Mouse (Mus musculus) stomach, embryonic 14.5 days (tissue): ENCODE measurements around the gene Klhl7. TPM values are rescaled to one million over a fixed set of nuclear protein-coding genes. Genes with fewer than 3 reads are reported as not detected.
A peak's percentile ranks its signal among the peaks of the same experiment; 100 is the strongest.

Source experiments
- ATAC-seq: fragments of 200-750 bp; cut with Nextera tagmentation; 2 replicates; pipeline ENCODE4 v1.8.0; 2017; ENCODE audit warnings: low read depth, moderate TSS enrichment; ENCODE audit not compliant: insufficient number of reproducible peaks, insufficient read depth, low FRiP score
- H3K27ac ChIP-seq: fragments of 300-500 bp; sonication (generic); 2 replicates; pipeline ENCODE4 v1.5.1; 2014; ENCODE audit warnings: mild to moderate bottlenecking, low read length, moderate library complexity, mixed read lengths
- H3K27me3 ChIP-seq: fragments of 300-500 bp; sonication (generic); 2 replicates; pipeline ENCODE4 v1.6.1; 2014; ENCODE audit warnings: low read length, control low read depth, mixed read lengths; ENCODE audit not compliant: control insufficient read depth, insufficient read depth
- H3K36me3 ChIP-seq: fragments of 300-500 bp; sonication (generic); 2 replicates; pipeline ENCODE4 v1.6.1; 2014; ENCODE audit warnings: mild to moderate bottlenecking, control low read depth, low read length, moderate library complexity, mixed read lengths; ENCODE audit not compliant: control insufficient read depth, insufficient read depth
- H3K4me1 ChIP-seq: fragments of 300-500 bp; sonication (generic); 2 replicates; pipeline ENCODE4 v1.6.1; 2014; ENCODE audit warnings: low read length, control low read depth, mixed read lengths; ENCODE audit not compliant: control insufficient read depth, insufficient read depth
- H3K4me2 ChIP-seq: fragments of 300-500 bp; sonication (generic); replicated peaks from 2 replicates; pipeline ENCODE4 v1.6.1; 2014; ENCODE audit warnings: low read depth, low read length, control low read depth
- H3K4me3 ChIP-seq: fragments of 300-500 bp; sonication (generic); 2 replicates; pipeline ENCODE4 v1.5.1; 2014; ENCODE audit warnings: low read depth, low read length, control low read depth
- H3K9ac ChIP-seq: fragments of 300-500 bp; sonication (generic); replicated peaks from 2 replicates; pipeline ENCODE4 v1.6.1; 2014; ENCODE audit warnings: low read depth, mild to moderate bottlenecking, control low read depth, low read length, moderate library complexity, mixed read lengths
- H3K9me3 ChIP-seq: fragments of 300-500 bp; sonication (generic); 2 replicates; pipeline ENCODE4 v1.6.1; 2016; ENCODE audit warnings: low read depth, low read length, control low read depth; ENCODE audit not compliant: control insufficient read depth
- WGBS: fragments of 180-500 bp; shearing (Covaris S2); extraction: QIAGEN DNeasy Blood & Tissue Kit; methylation state at CpG from one replicate; pipeline ENCODE4 v1.1.7; 2014; 5-methylcytosine and 5-hydroxymethylcytosine counted together
- polyA plus RNA-seq: library from polyadenylated mRNA; unstranded; fragments of >200 nt; fragmentation: Nextera tagmentation; extraction: Ambion mirVana; gene quantifications from 2 replicates; pipeline ENCODE4 v1.2.1, GENCODE M21; 2014

The Klhl7 gene
- polyA plus RNA-seq, 1 experiment from 2014 or later, result 56.1 TPM

GRCm38 (mm10) chr5:24063545-24063944 is 36.9 kb upstream of the Klhl7 start:
- Histone ChIP-seq H3K27me3 (no peaks in the 10 kb centered on the region), H3K4me2 (no peak overlapping the region), H3K4me1 (no peaks in the 10 kb centered on the region), H3K9ac (no peak overlapping the region), H3K4me3 (no peak overlapping the region), H3K36me3 (no peaks in the 10 kb centered on the region), H3K27ac (no peak overlapping the region), H3K9me3 (no peaks in the 10 kb centered on the region)
- WGBS, result 70% methylated on average over 4 of the region's 4 CpGs
- ATAC-seq, result no peak

GRCm38 (mm10) chr5:24068955-24069354 is 31.4 kb upstream of the Klhl7 start:
- Histone ChIP-seq H3K27ac (no peak overlapping the region), H3K4me3 (no peak overlapping the region), H3K36me3 (no peaks in the 10 kb centered on the region), H3K9me3 (no peaks in the 10 kb centered on the region), H3K9ac (no peak overlapping the region), H3K4me1 (no peaks in the 10 kb centered on the region), H3K4me2 (no peak overlapping the region), H3K27me3 (no peaks in the 10 kb centered on the region)
- ATAC-seq, result no peak
- 74% methylated on average over 6 of the region's 6 CpGs for WGBS

- Histone ChIP-seq H3K4me2 (no peak overlapping the region), H3K4me3 (no peak overlapping the region), H3K9ac (no peak overlapping the region), H3K27ac (no peak overlapping the region), H3K4me1 (no peaks in the 10 kb centered on the region), H3K36me3 (no peaks in the 10 kb centered on the region), H3K9me3 (no peaks in the 10 kb centered on the region), H3K27me3 (no peaks in the 10 kb centered on the region)
- 74% methylated on average over 6 of the region's 6 CpGs for WGBS
- ATAC-seq, result no peak
Observed at GRCm38 (mm10) chr5:24072031-24072430, 28.4 kb upstream of the Klhl7 start.

DNA sequence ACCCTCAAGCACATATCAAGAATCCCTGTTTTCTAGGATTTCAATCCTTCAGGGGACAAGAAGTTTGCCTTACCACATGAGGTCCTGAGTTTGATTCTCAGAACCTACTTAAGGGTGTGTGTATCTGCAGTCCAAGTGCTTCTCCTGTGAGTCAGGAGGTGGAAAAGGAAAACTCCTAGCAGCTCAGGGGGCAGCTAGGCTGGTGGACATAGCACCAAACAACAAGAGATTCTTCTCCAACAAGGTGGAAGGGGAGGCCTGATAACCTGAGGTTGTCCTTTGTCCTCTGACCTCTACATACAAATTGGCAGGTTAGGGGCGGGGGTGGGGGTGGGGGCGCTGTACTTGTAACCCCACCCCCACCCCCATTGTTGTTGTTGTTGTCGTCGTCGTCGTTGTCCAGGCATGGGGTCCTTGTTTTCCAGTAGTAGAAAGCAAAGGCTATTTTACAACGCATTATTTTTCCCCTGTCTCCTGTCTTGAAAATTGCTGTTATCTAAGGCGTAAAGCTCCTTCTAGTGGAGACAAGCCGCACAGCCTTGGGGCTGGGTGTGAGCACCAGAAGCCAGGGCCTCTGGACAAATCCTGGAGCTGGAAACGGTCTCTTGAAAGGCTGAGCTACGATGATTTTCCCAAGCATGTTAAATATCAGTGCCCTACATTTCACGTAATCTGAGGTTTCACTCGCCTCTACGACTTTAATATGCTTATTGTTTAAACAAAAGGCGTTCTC is 23.3 kb upstream of the Klhl7 start:
- H3K27me3 ChIP-seq, result no peaks in the 10 kb centered on the region
- peak overlapping the region; percentile 16 for H3K4me3 ChIP-seq
- peak overlapping the region; percentile 39 for H3K4me2 ChIP-seq
- H3K36me3 ChIP-seq, result no peaks in the 10 kb centered on the region
- WGBS, result under 1% methylated on average over 15 of the region's 15 CpGs
- no peaks in the 10 kb centered on the region for H3K4me1 ChIP-seq
- H3K9me3 ChIP-seq, result no peaks in the 10 kb centered on the region
- no peak overlapping the region for H3K27ac ChIP-seq
- H3K9ac ChIP-seq, result no peak overlapping the region
- peak; percentile 75; the same call in 1 of the 2 replicates for ATAC-seq

DNA sequence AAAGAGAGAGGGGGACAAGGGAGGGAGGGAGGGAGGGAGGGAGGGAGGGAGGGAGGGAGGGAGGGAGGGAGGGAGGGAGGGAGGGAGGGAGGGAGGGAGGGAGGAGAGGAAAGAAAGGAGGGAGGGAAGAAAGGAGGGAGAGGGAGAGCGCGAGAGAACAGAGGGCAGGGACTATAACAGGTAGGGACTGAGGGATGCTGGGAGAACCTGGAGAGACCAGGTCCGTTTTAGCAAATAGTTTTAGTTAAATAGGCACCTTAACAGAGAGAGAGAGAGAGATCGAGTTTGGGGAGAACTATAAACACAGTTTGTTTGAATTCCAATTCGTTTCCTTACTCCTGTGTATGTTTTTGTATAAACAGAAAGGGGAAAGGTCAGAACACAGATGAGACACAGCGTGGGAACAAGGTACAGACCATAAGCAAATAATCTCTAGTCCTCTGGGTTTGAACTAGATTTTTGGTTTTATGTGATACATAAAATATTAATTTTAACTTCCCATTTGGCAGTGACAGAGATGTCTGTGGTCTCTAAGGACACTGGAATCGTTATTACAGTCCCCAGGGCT is 22.6 kb upstream of the Klhl7 start:
- Histone ChIP-seq H3K4me3 (peak overlapping the region; percentile 16; the same call in 1 of the 2 replicates), H3K9me3 (no peaks in the 10 kb centered on the region), H3K27me3 (no peaks in the 10 kb centered on the region), H3K4me2 (peak overlapping the region; percentile 39; the same call in 1 of the 2 replicates), H3K36me3 (no peaks in the 10 kb centered on the region), H3K9ac (no peak overlapping the region), H3K27ac (no peak overlapping the region), H3K4me1 (no peaks in the 10 kb centered on the region)
- WGBS, result 7% methylated on average over 7 of the region's 7 CpGs
- no peak for ATAC-seq

GRCm38 (mm10) chr5:24078420-24079179 is 21.8 kb upstream of the Klhl7 start:
- no peak overlapping the region for H3K9ac ChIP-seq
- no peak overlapping the region for H3K4me3 ChIP-seq
- H3K36me3 ChIP-seq, result no peaks in the 10 kb centered on the region
- no peaks in the 10 kb centered on the region for H3K27me3 ChIP-seq
- no peak for ATAC-seq
- no peak overlapping the region for H3K27ac ChIP-seq
- H3K4me1 ChIP-seq, result no peaks in the 10 kb centered on the region
- H3K4me2 ChIP-seq, result no peak overlapping the region
- WGBS, result 73% methylated on average over 7 of the region's 7 CpGs
- H3K9me3 ChIP-seq, result no peaks in the 10 kb centered on the region

DNA sequence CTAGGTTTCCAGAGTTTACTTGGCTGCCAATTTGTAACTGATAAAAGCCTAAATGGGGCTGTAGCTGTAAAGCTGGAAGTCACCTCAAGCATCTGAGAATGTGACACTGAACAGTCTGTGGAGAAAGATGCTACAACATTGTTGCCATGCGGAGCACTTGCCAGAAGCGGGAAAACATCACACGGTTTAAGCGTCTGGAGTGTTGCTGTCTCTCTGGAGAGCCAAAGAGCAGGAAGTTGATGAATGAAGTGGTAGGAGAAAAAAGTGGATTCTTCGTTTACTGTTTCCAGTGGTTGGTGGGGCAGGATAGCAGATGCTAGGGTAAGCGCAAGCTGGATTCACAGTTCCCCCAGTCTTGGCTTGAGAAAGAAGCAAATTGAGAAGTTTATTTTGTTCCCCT is 19.6 kb upstream of the Klhl7 start:
- no peaks in the 10 kb centered on the region for H3K27me3 ChIP-seq
- H3K9ac ChIP-seq, result no peak overlapping the region
- no peak for ATAC-seq

DNA sequence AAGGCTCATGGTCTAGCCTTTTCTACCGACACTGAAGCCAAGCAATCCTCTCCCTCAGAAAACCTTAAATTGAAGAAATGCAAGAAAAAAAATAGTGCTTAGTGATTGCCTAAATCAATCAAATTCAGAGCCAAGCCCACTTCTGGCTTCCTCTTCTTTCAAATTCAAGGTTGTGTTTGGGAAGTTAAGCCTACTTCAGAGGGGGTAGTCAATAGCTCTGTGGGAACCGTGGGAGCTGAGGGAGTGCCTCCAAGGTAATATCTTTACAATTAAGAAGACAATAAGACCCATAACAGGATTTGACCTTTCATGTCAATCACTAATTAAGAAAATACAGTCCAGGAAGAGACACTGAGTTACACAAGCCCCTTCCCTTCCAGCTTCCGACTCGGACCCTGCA is 15.6 kb upstream of the Klhl7 start:
- no peaks in the 10 kb centered on the region for H3K9me3 ChIP-seq
- H3K27me3 ChIP-seq, result no peaks in the 10 kb centered on the region
- no peak overlapping the region for H3K9ac ChIP-seq
- ATAC-seq, result no peak
- H3K4me3 ChIP-seq, result no peak overlapping the region
- H3K36me3 ChIP-seq, result no peaks in the 10 kb centered on the region
- no peak overlapping the region for H3K27ac ChIP-seq
- H3K4me1 ChIP-seq, result no peaks in the 10 kb centered on the region
- 80% methylated on average over 4 of the region's 4 CpGs for WGBS
- no peak overlapping the region for H3K4me2 ChIP-seq

More for the DNA sequence above, 19.6 kb upstream of the Klhl7 start:
- Histone ChIP-seq H3K36me3 (no peaks in the 10 kb centered on the region), H3K9me3 (no peaks in the 10 kb centered on the region), H3K4me1 (no peaks in the 10 kb centered on the region), H3K27ac (no peak overlapping the region), H3K4me3 (no peak overlapping the region), H3K4me2 (no peak overlapping the region)
- 57% methylated on average over 6 of the region's 6 CpGs for WGBS
